Mouse (Mus musculus) CH12F3 (cell line): ENCODE results near the gene Qrich1.

Experiments
- in situ Hi-C: fragments of 300-500 bp; cut with MboI; formaldehyde crosslinking; loops from 2 replicates; pipeline ENCODE4 v1.14.3; 2020; ENCODE audit warnings: low sequenced_read_pairs

Qrich1 gene

GRCm38 (mm10) chr9:108560227-108560841 lies 43.7 kb downstream of the Qrich1 start, which contains the start of gene Impdh2:
TSS of gene Impdh2 (plus strand) at chr9:108560286.
- in situ Hi-C loops, result no loop called here

- in situ Hi-C loops, result no loop called here
Measured at GRCm38 (mm10) chr9:108563671-108564070, 47.1 kb downstream of the Qrich1 start.

DNA sequence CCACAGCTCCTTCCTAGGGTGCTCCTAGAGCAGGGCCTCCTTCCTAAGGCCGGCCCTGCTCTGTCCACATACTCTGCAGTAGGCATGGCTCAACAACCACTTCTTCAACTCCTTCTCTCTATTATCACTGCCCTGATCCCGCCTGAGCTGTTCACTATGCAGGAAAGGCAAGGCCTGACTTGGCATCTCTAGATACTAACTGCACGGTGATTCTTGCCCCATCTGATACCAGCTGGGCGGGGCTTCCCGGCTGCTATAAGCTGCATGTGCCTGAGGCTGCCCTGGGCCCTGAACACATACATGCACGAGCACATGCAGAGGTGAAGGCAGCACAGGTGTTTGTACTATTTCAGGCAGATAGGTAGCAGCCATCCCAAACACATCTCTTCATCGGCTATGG lies 47.5 kb downstream of the Qrich1 start:
- in situ Hi-C loops, result no loop called here

- in situ Hi-C loops, result no loop called here
Measured at GRCm38 (mm10) chr9:108565881-108566814, 49.5 kb downstream of the Qrich1 start.

DNA sequence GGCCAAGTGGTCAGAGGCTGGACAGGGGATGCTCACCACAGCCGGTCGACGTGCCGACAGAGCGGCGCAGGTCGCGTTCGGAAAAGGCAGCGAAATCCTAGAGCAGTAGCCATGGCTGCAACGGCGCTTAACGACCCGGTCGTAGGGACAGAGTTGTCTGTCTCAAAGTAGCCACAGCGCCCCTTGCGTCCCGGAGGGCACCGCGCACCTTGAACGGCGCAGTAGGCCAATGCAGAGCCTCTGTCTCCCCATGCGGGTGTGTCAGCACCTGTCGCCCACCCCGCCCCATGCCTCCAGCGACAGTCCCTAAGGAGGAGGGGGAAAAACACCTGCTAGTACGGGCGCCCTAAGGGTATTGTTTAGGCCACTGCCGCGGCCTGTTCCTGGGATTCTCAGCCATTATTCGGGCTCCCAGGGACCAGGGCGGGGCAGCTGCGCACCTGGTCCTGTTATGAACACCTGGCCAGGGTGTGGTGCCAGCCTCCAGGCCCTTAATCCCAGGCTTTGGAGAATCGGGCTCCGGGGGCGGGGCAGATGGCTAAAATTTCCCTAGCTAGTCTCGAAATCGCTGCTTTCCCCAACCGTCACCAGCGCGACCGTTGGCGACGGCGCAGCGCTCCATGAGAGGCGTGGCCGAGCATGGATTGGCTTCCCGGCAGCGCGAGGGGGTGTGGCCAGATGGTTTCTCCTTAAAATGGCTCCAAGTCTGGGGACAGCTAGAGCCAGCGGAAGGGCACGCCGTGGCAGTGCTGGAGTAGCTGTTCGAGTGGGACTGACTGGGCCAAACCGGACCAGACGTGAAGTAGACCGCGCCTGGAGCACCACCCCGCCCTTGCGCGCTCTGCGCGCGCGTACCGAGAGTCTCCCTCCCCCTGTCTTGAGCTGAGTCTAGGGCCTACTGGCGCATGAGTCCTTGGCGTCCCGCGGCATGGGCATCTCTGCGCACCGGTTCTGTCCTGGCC lies 50.5 kb downstream of the Qrich1 start, which contains the start of gene Ndufaf3:
Ndufaf3 (minus strand) TSS at position 620 of the 962 bp plus-strand sequence.
- in situ Hi-C loops, result no loop called here

GRCm38 (mm10) chr9:108567931-108568419 lies 51.4 kb downstream of the Qrich1 start:
- in situ Hi-C loops, result no loop called here

DNA sequence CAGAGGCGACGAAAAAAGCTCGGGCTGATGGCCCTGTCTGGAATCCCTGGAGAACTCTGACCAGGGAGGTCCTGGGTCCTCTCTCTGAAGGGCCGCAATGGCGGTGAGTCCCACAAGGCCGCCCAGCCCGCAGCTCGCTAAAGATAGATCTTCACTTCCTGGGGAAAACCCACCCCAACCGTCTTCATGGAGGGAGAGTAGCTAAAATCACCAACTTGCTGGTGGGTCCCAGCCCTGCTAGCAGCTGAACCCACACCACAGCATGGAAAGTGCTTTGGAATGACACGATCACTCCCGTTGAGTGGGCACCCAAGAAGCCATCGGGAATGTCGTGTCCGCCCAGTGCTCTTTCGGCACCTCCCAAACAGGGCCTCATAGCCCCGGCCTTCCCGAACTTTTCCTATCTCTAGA lies 51.9 kb downstream of the Qrich1 start:
- in situ Hi-C loops, result no loop called here

DNA sequence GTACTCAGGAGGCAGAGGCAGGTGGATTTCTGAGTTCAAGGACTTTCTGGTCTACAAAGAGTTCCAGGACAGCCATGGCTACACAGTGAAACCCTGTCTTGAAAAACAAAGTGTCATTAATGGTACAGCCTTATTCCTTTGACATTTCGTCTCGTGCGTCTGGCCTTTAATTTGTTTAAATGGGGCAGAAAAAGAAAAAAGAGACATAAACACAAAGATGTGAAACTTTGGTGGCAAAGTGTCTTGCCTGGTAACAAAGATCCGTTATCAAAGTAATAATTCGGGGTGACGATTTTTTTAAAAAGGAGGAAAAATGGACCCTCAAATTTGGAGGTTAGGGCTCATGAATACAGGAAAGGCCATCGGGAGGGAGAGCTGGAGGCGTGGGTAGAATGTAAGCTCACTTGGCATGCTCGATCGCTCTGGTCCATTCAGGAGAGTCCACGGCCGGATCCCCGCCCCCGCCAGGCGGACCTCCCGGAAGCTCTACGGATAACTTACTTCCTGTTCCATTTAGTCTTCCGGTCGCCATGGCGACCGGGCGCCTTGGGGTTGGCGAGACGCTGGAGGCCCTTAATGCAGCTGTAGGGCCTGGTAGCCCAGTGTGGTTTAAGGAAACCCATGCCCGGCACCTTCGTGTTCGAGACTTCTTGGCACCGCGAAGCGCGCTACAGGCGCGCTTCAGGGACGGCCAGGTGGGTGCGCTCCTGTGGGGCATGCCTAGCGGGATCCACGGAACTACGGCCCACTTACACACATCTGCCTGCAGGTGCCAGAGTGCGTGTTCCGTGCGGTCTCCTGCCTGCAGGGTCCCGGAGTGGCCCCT lies 53.0 kb downstream of the Qrich1 start, which contains the start of gene Dalrd3:
Dalrd3 (plus strand) TSS at position 506 of the 826 bp plus-strand sequence.
- in situ Hi-C loops, result no loop called here

GRCm38 (mm10) chr9:108570207-108570896 lies 53.7 kb downstream of the Qrich1 start:
- in situ Hi-C loops, result no loop called here

DNA sequence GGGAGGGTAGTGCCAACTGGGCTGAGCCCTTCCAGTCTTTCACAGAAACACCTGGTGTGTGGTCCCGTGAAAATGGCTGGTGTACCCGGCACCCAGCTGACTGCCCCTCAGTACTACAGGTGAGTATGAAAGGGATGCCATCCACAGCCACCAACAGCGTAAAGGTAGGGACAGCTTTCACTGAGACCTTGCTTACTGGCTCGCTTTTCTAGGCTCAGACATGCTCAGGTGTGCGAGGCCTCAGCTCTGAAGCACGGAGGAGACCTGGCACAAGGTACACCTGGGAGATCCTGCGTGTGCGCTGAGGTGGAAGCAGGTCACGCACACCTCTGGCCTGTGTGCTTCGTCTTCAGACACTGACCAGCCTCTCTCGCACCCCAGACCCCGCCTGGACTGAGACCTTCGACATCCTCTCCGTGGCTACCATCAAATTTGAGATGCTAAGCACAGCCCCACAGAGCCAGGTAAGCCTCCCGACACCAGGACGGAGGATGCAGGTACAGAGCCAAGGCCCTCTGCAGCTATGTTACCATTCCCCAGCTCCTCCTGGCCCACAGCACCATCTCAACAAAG lies 54.9 kb downstream of the Qrich1 start:
- in situ Hi-C loops, result no loop called here

GRCm38 (mm10) chr9:108572321-108572720 lies 55.7 kb downstream of the Qrich1 start:
- in situ Hi-C loops, result no loop called here

DNA sequence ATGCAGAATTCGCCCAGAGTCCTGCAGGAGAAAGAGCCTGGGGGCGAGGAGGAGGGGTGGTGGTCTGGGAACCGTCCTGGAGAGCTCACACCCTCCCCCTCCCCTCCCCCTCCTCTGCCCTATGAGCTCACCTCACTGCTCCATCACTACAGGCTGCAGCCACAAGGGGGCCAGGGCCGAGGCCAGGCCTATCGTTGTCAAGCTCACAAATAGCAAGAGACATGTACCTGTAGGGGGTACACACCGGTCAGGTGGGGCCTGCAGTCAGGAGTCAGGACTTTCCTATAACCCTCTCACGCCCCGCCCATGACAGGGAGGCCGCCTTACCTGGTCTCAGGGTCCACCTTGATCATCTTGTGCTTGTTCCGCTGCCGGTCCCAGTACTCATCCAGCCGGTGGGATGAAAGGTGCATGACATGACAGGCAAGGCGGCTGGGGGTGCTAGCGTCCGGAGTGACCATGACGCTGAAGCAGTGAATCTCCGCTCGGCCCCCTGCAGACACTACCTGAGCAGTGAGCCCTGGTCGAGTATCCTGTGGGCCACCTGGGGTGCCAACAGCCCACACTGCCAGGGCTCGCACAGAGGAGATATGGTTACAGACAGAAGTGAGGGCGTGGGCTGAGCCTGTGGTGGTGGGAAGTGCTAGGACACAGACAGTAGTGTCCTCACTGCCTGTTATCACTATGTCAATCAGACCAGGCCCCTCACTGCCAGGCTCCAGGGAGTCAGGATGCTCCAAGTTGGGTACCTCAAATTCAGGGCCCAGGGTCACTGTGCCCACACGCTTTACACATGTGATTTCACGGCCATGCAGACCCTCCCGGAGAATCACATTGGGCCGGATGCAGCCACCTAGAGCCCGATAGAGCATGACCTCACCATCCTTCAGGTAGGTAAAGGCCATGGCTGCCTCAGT lies 57.4 kb downstream of the Qrich1 start:
- in situ Hi-C loops, result no loop called here

- in situ Hi-C loops, result no loop called here
Measured at GRCm38 (mm10) chr9:108574921-108575320, 58.3 kb downstream of the Qrich1 start.

DNA sequence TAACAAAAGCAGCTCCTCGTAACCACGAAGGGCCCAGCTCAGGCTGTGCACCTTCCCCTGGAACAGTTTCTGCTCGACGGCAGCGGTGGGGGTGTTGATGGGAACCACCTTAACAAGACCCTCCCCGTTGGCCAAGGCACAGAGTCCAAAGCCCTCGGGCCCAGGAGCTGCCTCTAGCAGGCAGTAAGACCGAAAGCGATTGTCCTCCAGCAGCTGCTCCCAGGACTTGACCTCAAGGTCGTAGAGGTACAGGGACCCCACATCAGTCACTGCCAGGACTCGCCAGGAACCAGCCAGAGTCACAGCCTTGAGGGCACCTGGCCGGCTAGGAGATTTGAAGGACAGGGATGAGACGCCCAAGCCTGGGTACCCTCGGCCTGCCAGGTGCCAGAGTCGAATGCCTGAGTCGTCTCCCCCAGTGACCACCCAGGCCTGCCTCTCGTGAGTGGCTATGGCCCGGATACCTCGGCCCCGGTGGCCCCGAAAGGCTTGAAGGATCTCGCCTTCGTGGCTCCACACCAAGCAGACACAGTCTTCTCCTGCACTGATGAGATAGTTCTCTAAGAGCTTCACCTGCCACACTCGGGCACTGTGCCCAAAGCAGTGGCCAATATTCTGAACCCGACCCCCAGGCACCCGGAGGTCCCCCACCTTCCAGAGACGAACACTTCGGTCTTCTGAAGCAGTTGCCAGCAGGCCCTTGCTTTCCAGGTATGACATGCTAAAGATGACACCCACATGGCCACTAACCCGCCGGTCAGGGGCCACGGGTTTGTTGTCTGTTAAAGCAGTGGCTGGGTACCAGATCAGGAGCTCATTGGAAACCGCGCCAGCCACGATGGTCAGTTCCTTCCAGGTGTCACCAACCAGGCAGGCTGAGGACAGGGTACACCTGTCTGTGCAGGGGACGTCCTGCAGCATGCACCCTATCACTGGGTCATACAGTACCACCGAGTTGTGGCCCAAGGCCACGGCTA lies 59.0 kb downstream of the Qrich1 start:
- in situ Hi-C loops, result no loop called here

- in situ Hi-C loops, result no loop called here
Measured at GRCm38 (mm10) chr9:108577025-108577424, 60.4 kb downstream of the Qrich1 start.

- in situ Hi-C loops, result no loop called here
Measured at GRCm38 (mm10) chr9:108577934-108578544, 61.4 kb downstream of the Qrich1 start.
